8 mouse cellular contexts compared by ENCODE assay signal in genomic region chr15:78770983-78771355, GRCm38 (mm10). TPM values are rescaled to one million over a fixed set of nuclear protein-coding genes. Genes with fewer than 3 reads are reported as not detected.
DNase-seq lines count a peak whose midpoint lies in the region; ATAC-seq lines count a peak whose summit lies in the region.

No protein-coding gene starts in this region.

- ATAC-seq in kidney, embryonic 14.5 days (ENCODE audit: low FRiP score, low TSS enrichment), result no peak
- peak; percentile 52; the same call in 1 of the 2 replicates for ATAC-seq in hindbrain, embryonic 14.5 days (ENCODE audit: low FRiP score)

- H3K36me3 ChIP-seq in kidney, embryonic 14.5 days (ENCODE audit: control insufficient read depth, insufficient read depth, low read length), result peaks cover 7% of the 10 kb centered on the region
- no peaks in the 10 kb centered on the region for H3K36me3 ChIP-seq in hindbrain, embryonic 14.5 days (replicated peaks; ENCODE audit: control insufficient read depth, insufficient read depth)

- H3K9me3 ChIP-seq in kidney, embryonic 14.5 days (ENCODE audit: control insufficient read depth, low read length), result peaks cover 8% of the 10 kb centered on the region; the same call in 1 of the 2 replicates
- no peaks in the 10 kb centered on the region for H3K9me3 ChIP-seq in hindbrain, embryonic 14.5 days (ENCODE audit: control insufficient read depth, low read length)

- H3K27ac ChIP-seq in kidney, embryonic 14.5 days (ENCODE audit: low read depth, low read length), result peak overlapping the region; percentile 65; the same call in 1 of the 2 replicates
- peak overlapping the region; percentile 61 for H3K27ac ChIP-seq in hindbrain, embryonic 14.5 days

- no peaks in the 10 kb centered on the region for H3K27me3 ChIP-seq in kidney, embryonic 14.5 days (ENCODE audit: control insufficient read depth, insufficient read depth, low read length)
- H3K27me3 ChIP-seq in hindbrain, embryonic 14.5 days (ENCODE audit: control insufficient read depth, insufficient read depth, low read length), result no peaks in the 10 kb centered on the region

- H3K9ac ChIP-seq in kidney, embryonic 14.5 days (ENCODE audit: low read depth, low read length), result peak overlapping the region; percentile 32; the same call in 1 of the 2 replicates
- peak overlapping the region; percentile 0 for H3K9ac ChIP-seq in hindbrain, embryonic 14.5 days

- DNase-seq in kidney, postnatal 36 days, result no peak
- DNase-seq in brain, embryonic 18.5 days (ENCODE audit: low read depth, low spot score), result peak; percentile 37
- DNase-seq in hindbrain, embryonic 14.5 days (ENCODE audit: low spot score), result no peak
- DNase-seq in neural tube, embryonic 10.5 days (ENCODE audit: extremely low spot score, low spot score), result peak; percentile 67
- DNase-seq in gastrocnemius, postnatal 36 days, result no peak
- DNase-seq in cerebellum, adult 9-11 months, result no peak
- no peak for DNase-seq in urinary bladder, postnatal 25 days (ENCODE audit: low spot score)

- H3K4me2 ChIP-seq in kidney, embryonic 14.5 days (replicated peaks; ENCODE audit: low read depth, low read length), result peak overlapping the region; percentile 33
- peak overlapping the region; percentile 45 for H3K4me2 ChIP-seq in hindbrain, embryonic 14.5 days (replicated peaks)

- WGBS in kidney, embryonic 14.5 days, result 23% methylated on average over 5 of the region's 5 CpGs
- WGBS in hindbrain, embryonic 14.5 days, result 14% methylated on average over 5 of the region's 5 CpGs

- H3K4me1 ChIP-seq in kidney, embryonic 14.5 days (ENCODE audit: control insufficient read depth, insufficient read depth, low read length), result peaks cover 10% of the 10 kb centered on the region
- H3K4me1 ChIP-seq in hindbrain, embryonic 14.5 days (replicated peaks; ENCODE audit: control insufficient read depth, insufficient read depth, low read length), result peaks cover 23% of the 10 kb centered on the region

- no peak overlapping the region for H3K4me3 ChIP-seq in kidney, embryonic 14.5 days (ENCODE audit: low read length)
- H3K4me3 ChIP-seq in hindbrain, embryonic 14.5 days (replicated peaks; ENCODE audit: low read length), result peak overlapping the region; percentile 10; the same call in 1 of the 2 replicates

- intact Hi-C loops in gastrocnemius, postnatal 36 days (cut with DNase I), result no loop called here

RNA-seq across cellular contexts. Expression of gene Mfng, which starts 2.3 kb away (rescaled TPM):
- 12.4 and 15.4 TPM in 2 replicates for polyA plus RNA-seq in kidney, embryonic 14.5 days (2014; fragmentation: Nextera tagmentation; extraction: Ambion mirVana)
- polyA plus RNA-seq in hindbrain, embryonic 14.5 days (2014; fragmentation: Nextera tagmentation; extraction: Ambion mirVana), result 11.7 and 12.5 TPM in 2 replicates
- 1 to 10 TPM; 3.3 TPM for total RNA-seq in gastrocnemius, postnatal 36 days (2021)

RNA-seq across cellular contexts. Expression of gene Card10, which starts 31.9 kb away (rescaled TPM):
- 6.1 and 10.2 TPM in 2 replicates for polyA plus RNA-seq in kidney, embryonic 14.5 days (2014; fragmentation: Nextera tagmentation; extraction: Ambion mirVana)
- polyA plus RNA-seq in hindbrain, embryonic 14.5 days (2014; fragmentation: Nextera tagmentation; extraction: Ambion mirVana), result 2.5 and 2.6 TPM in 2 replicates
- 1 to 10 TPM; 5.6 to 6.6 TPM for total RNA-seq in gastrocnemius, postnatal 36 days (2021)

RNA-seq across cellular contexts. Expression of gene Elfn2, which starts 52.4 kb away (rescaled TPM):
- 0.03 TPM in 2 replicates for polyA plus RNA-seq in kidney, embryonic 14.5 days (2014; fragmentation: Nextera tagmentation; extraction: Ambion mirVana)
- 6.0 and 8.5 TPM in 2 replicates for polyA plus RNA-seq in hindbrain, embryonic 14.5 days (2014; fragmentation: Nextera tagmentation; extraction: Ambion mirVana)
- under 1 TPM; 0.02 to 0.08 TPM for total RNA-seq in gastrocnemius, postnatal 36 days (2021)

Comparison
In these comparisons a context has a peak if more than half of its experiments do, and no peak if none do; other contexts are left out.
1. DNase-seq: peak in brain, embryonic 18.5 days (single experiment) and neural tube, embryonic 10.5 days (single experiment); none in kidney, postnatal 36 days (0 of 2), hindbrain, embryonic 14.5 days (single experiment), gastrocnemius, postnatal 36 days (0 of 2), cerebellum, adult 9-11 months (single experiment) and urinary bladder, postnatal 25 days (single experiment).